Mouse (Mus musculus): Measurements from ENCODE around the gene Vcl.

- TF ChIP-seq CTCF (IDR thresholded peaks at IDR 0.05; ENCODE audit: borderline replicate concordance, insufficient read depth, low read depth, low read length) (no peak), POLR2A (IDR thresholded peaks at IDR 0.05; ENCODE audit: borderline replicate concordance, insufficient read depth, low read length) (no peak)
These were observed 41.2 kb downstream of the Vcl start for GRCm38 (mm10) chr14:20970389-20970788.

All from cerebellum, adult 2 months (tissue).